Mouse (Mus musculus) A20 (cell line): Measurements from ENCODE around the gene Creb3l1.
A peak's percentile ranks its signal among the peaks of the same experiment; 100 is the strongest.

Experiments used
- DNase-seq: peaks from one replicate; pipeline ENCODE4 v3.0.0-alpha.2; 2011; ENCODE audit warnings: low read depth, low spot score

Gene Creb3l1

GRCm38 (mm10) chr2:92034273-92034672, 10.0 kb upstream of the Creb3l1 start:
- no peak for DNase-seq

- DNase-seq: no peak
Observed at GRCm38 (mm10) chr2:92030554-92030953, 6.3 kb upstream of the Creb3l1 start.

- no peak for DNase-seq
Observed at GRCm38 (mm10) chr2:92029387-92030133, 5.3 kb upstream of the Creb3l1 start.

GRCm38 (mm10) chr2:92027811-92028590, 3.7 kb upstream of the Creb3l1 start:
- no peak for DNase-seq

- DNase-seq: no peak
Observed at GRCm38 (mm10) chr2:92025966-92026365, 1.7 kb upstream of the Creb3l1 start.

GRCm38 (mm10) chr2:92025202-92025601, 900 bp upstream of the Creb3l1 start:
- DNase-seq: no peak

GRCm38 (mm10) chr2:92023362-92024273, 684 bp downstream of the Creb3l1 start:
- no peak for DNase-seq

- DNase-seq: no peak
Observed at GRCm38 (mm10) chr2:92020676-92021265, 3.5 kb downstream of the Creb3l1 start.

GRCm38 (mm10) chr2:92017440-92017839, 6.9 kb downstream of the Creb3l1 start:
- DNase-seq: no peak

GRCm38 (mm10) chr2:92016981-92017380, 7.3 kb downstream of the Creb3l1 start:
- DNase-seq: no peak

GRCm38 (mm10) chr2:92014891-92015290, 9.4 kb downstream of the Creb3l1 start:
- peak; percentile 38 for DNase-seq

- no peak for DNase-seq
Observed at GRCm38 (mm10) chr2:92014248-92014647, 10.1 kb downstream of the Creb3l1 start.

- no peak for DNase-seq
Observed at GRCm38 (mm10) chr2:92012768-92013445, 11.4 kb downstream of the Creb3l1 start.

- no peak for DNase-seq
Observed at GRCm38 (mm10) chr2:92011424-92012353, 12.6 kb downstream of the Creb3l1 start.

GRCm38 (mm10) chr2:92008623-92009404, 15.5 kb downstream of the Creb3l1 start:
- no peak for DNase-seq

GRCm38 (mm10) chr2:92007933-92008622, 16.2 kb downstream of the Creb3l1 start:
- DNase-seq: peak; percentile 95

- DNase-seq: peak; percentile 17
Observed at GRCm38 (mm10) chr2:92006983-92007921, 17.1 kb downstream of the Creb3l1 start.
